Mouse (Mus musculus) heart, embryonic 11.5 days (tissue): ENCODE measurements around the gene Hspb9. TPM values are rescaled to one million over a fixed set of nuclear protein-coding genes. Genes with fewer than 3 reads are reported as not detected.

Experiments used
- ATAC-seq: fragments of 200-750 bp; cut with Nextera tagmentation; replicated peaks from 2 replicates; pipeline ENCODE4 v1.8.0; 2017; ENCODE audit warnings: moderate library complexity; ENCODE audit not compliant: insufficient number of reproducible peaks, low FRiP score, low TSS enrichment
- H3K27ac ChIP-seq: fragments of 300-500 bp; sonication (generic); 2 replicates; pipeline ENCODE4 v1.5.1; 2014; ENCODE audit warnings: mild to moderate bottlenecking, low read depth, low read length
- H3K27me3 ChIP-seq: fragments of 300-500 bp; sonication (generic); 2 replicates; pipeline ENCODE4 v1.6.1; 2014; ENCODE audit warnings: mild to moderate bottlenecking, low read length, mixed read lengths; ENCODE audit not compliant: control insufficient read depth, insufficient read depth
- H3K36me3 ChIP-seq: fragments of 300-500 bp; sonication (generic); 2 replicates; pipeline ENCODE4 v1.6.1; 2014; ENCODE audit warnings: mild to moderate bottlenecking, low read length, moderate library complexity, mixed read lengths; ENCODE audit not compliant: control insufficient read depth, insufficient read depth
- H3K4me1 ChIP-seq: fragments of 300-500 bp; sonication (generic); 2 replicates; pipeline ENCODE4 v1.6.1; 2014; ENCODE audit warnings: low read length; ENCODE audit not compliant: control insufficient read depth, insufficient read depth
- H3K4me2 ChIP-seq: fragments of 300-500 bp; sonication (generic); 2 replicates; pipeline ENCODE4 v1.6.1; 2014; ENCODE audit warnings: mild to moderate bottlenecking, moderate library complexity
- H3K4me3 ChIP-seq: fragments of 300-500 bp; sonication (generic); 2 replicates; pipeline ENCODE4 v1.5.1; 2014; ENCODE audit warnings: low read depth, low read length
- H3K9ac ChIP-seq: fragments of 300-500 bp; sonication (generic); 2 replicates; pipeline ENCODE4 v1.6.1; 2014; ENCODE audit warnings: mild to moderate bottlenecking, low read depth, low read length, moderate library complexity
- H3K9me3 ChIP-seq: fragments of 300-500 bp; sonication (generic); replicated peaks from 2 replicates; pipeline ENCODE4 v1.6.1; 2016; ENCODE audit warnings: low read length; ENCODE audit not compliant: control insufficient read depth
- WGBS: fragments of 180-500 bp; shearing (Covaris S2); extraction: QIAGEN DNeasy Blood & Tissue Kit; methylation state at CpG from one replicate; pipeline ENCODE4 v1.1.7; 2014; ENCODE audit not compliant: insufficient replicate concordance; 5-methylcytosine and 5-hydroxymethylcytosine counted together
- polyA plus RNA-seq: library from polyadenylated mRNA; unstranded; fragments of >200 nt; fragmentation: Nextera tagmentation; extraction: Ambion mirVana; gene quantifications from 2 replicates; pipeline ENCODE4 v1.2.1, GENCODE M21; 2014

Hspb9 gene
- polyA plus RNA-seq, 1 experiment from 2014 or later: not detected

DNA sequence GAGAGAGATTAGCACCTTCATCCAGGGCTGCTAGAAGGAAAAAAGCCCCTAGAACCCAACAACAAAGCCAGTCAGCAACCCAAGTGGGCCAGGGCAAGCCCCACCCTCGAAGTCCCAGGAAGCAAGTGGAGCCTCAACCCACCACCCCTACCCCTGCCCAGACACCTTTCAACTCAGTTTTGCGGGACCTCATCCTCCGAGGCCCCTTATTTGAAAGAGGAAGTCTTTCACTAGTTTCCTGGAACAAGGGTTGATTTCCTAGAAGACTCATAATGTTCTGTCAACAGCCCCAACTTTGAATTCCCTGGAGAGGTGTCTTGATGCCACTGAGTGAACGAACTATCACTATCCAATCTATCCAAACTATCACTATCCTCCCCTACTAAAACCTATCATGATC is 16.3 kb downstream of the Hspb9 start:
- Histone ChIP-seq H3K27me3 (no peaks in the 10 kb centered on the region), H3K36me3 (peaks cover 2% of the 10 kb centered on the region; the same call in 1 of the 2 replicates), H3K4me1 (peaks cover 7% of the 10 kb centered on the region), H3K27ac (no peak overlapping the region), H3K9me3 (no peaks in the 10 kb centered on the region), H3K4me3 (no peak overlapping the region), H3K9ac (no peak overlapping the region), H3K4me2 (no peak overlapping the region)
- ATAC-seq: no peak
- WGBS: 76% methylated on average over 4 of the region's 4 CpGs

DNA sequence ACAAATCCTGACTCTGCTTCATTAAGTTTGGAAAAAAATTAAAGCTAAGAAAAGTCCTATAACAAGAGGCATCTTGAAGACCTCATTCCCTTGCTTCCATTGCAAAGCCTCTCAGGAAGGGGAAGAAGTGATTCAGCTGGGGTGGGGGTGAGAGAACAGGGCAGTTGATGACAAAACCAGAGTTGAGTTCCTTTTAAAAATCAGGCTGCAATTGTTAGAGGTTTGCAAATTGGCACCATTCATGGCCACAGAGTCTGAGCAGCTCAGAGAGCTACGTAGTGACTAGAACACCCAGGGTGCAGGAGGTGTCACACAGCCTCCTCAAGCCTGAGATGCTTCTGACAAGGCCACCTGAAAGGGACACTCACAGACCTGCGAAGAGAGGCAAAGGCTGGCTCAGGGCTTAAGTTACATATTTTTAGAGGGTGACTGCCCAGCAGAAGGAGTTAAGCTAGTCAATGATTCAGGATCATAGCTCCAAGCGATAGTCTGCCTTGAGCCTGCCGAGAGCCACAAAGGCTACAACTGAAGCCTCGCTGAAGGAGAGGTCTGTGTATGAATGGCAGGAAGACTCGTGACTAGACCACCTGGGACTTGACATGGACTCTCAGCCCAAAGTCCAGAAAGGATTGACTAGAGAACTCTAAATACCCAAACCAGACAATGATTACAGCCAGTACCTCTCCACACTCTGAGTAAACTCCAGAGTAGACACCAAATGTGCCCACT is 17.0 kb downstream of the Hspb9 start:
- Histone ChIP-seq H3K9ac (no peak overlapping the region), H3K27me3 (no peaks in the 10 kb centered on the region), H3K4me1 (peaks cover 1% of the 10 kb centered on the region; the same call in 1 of the 2 replicates), H3K36me3 (peaks cover 2% of the 10 kb centered on the region; the same call in 1 of the 2 replicates), H3K4me2 (no peak overlapping the region), H3K27ac (no peak overlapping the region), H3K4me3 (no peak overlapping the region), H3K9me3 (no peaks in the 10 kb centered on the region)
- ATAC-seq: no peak
- 89% methylated on average over 6 of the region's 6 CpGs for WGBS

DNA sequence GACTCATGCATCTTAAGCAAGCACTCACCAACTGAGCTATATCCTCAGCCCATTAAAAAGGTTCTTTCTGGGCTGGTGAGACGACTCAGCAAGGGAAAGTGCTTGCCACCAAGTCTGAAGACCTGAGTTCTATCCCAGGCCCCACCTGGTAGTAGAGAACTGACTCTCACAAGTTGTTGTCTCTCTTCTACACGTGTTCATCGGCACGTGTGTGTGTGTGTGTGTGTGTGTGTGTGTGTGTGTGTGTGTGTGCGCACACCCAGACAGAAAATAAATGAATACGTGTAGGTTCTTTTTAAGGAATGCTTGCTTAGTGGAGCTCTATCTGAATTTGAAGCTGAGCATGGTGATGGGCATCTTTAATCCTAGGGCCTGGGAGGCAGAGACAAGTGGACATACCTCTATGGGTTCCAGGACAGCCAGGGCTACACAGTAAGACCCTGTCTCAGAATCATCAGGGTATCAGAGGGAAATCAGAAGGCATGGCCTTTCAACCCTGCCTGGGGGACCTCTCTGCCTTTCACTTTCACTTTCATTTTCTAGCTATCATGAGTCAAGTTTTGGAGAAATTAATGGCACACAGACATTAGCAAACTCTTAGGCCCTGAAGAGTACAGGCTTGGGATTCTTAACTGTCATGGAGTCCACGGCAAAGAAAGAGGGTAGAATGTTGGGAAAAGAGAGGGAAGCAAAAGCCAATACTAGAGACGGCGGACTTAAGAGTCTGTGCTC is 21.6 kb downstream of the Hspb9 start:
- H3K27me3 ChIP-seq: no peaks in the 10 kb centered on the region
- no peaks in the 10 kb centered on the region for H3K9me3 ChIP-seq
- 88% methylated on average over 9 of the region's 9 CpGs for WGBS
- H3K27ac ChIP-seq: no peak overlapping the region
- no peaks in the 10 kb centered on the region for H3K36me3 ChIP-seq
- peak overlapping the region; percentile 28; the same call in 1 of the 2 replicates for H3K9ac ChIP-seq
- peak overlapping the region; percentile 99; the same call in 1 of the 2 replicates for H3K4me3 ChIP-seq
- ATAC-seq: no peak
- H3K4me2 ChIP-seq: peak overlapping the region; percentile 92
- H3K4me1 ChIP-seq: peaks cover 19% of the 10 kb centered on the region

DNA sequence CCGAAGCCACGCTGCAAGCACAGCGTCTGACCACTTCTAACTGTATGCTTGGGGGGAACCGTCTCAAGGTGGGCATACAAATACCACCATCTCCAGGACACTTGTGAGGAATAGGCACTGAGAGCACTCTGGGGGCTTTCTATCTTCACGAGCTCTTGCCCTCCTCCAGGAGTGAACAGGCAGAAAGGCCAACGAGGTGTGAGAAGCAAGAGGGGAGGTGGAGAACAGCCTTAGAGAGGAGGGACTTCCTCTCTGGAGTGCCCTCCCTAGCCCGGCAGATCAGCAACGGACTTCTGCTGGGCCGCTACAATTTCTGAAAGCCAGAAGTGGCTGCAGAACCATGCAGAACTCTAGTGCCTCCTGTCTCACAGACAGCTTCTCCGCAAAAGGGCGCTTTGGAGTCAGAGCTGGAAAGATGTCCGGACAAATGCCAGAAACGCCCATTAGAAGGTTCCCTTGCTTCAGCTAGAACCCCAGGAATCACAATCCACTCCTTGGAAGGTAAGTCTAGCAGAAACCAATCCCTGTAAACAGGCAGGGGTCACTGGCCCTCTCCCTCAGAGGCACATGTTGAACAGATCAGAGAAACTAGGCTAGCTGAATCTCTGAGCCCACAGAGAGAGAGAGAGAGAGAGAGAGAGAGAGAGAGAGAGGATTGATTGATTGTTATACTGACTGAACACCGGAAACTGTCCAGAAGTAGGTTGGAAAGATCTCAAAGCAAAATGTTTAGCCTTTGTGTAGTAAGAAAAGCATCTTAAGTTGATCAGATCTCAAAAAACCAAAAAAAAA is 22.5 kb downstream of the Hspb9 start:
- Histone ChIP-seq H3K36me3 (no peaks in the 10 kb centered on the region), H3K27me3 (peaks cover 2% of the 10 kb centered on the region; the same call in 1 of the 2 replicates), H3K9ac (peak overlapping the region; percentile 98), H3K4me1 (peaks cover 19% of the 10 kb centered on the region), H3K9me3 (no peaks in the 10 kb centered on the region), H3K27ac (0 out of 2 replicates have a peak overlapping the region, but pooled peaks have one; percentile 65), H3K4me2 (peak overlapping the region; percentile 92), H3K4me3 (peak overlapping the region; percentile 99)
- no peak for ATAC-seq
- 59% methylated on average over 14 of the region's 14 CpGs for WGBS

DNA sequence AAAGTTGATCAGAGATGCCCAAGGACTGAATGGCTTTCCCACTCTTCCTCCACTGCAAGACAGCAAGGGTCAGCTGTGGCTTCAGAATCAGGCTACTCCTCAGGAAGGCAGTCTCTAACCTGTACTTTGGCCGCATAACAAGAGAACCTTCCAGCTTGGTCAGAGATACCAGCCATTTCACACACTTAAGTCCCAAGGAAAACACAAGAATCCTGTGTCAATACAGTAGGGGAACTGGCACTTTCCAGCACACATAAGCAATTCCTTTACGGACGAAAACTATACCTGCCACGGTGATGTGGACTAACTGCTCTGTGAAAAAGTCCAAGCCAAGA is 23.1 kb downstream of the Hspb9 start:
- no peaks in the 10 kb centered on the region for H3K36me3 ChIP-seq
- peak overlapping the region; percentile 98 for H3K9ac ChIP-seq
- peak overlapping the region; percentile 92 for H3K4me2 ChIP-seq
- H3K4me3 ChIP-seq: peak overlapping the region; percentile 99
- peak overlapping the region; percentile 65; the same call in 1 of the 2 replicates for H3K27ac ChIP-seq
- peaks cover 4% of the 10 kb centered on the region; the same call in 1 of the 2 replicates for H3K27me3 ChIP-seq
- peaks cover 19% of the 10 kb centered on the region for H3K4me1 ChIP-seq
- WGBS: 62% methylated on average over 4 of the region's 4 CpGs
- no peaks in the 10 kb centered on the region for H3K9me3 ChIP-seq
- ATAC-seq: no peak

DNA sequence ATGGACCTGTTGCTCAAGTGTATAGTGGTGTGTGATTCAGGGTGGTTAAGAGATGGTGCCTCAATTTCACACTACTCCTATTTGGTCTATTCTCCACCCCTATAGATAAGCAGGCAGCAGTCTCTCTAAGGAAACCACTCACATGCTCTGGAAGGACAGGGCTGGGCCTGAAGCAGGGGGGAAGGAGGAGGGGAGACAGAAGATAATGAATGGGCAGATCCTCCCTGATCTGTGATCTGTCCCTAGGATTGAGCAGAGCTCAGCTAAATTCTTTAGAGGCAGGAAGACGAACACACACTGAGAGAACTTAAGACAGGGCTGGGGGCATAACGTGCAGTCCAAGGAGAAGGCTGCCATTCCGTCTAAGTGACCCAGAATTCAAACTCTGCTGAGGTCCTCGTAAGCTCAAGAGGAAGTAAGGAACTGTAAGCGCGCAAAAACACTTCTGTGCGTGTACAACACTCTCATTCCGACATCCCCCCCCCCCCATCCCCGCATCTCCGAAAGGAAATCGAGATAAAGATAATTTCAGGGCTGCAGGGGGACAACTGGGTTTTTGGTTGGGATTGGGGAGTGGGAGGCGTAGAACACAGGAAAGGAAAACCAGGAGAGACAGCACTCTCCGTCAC is 23.6 kb downstream of the Hspb9 start:
- ATAC-seq: no peak
- peak overlapping the region; percentile 65 for H3K27ac ChIP-seq
- peak overlapping the region; percentile 92 for H3K4me2 ChIP-seq
- peak overlapping the region; percentile 99 for H3K4me3 ChIP-seq
- WGBS: 2% methylated on average over 13 of the region's 13 CpGs
- H3K36me3 ChIP-seq: no peaks in the 10 kb centered on the region
- H3K9me3 ChIP-seq: no peaks in the 10 kb centered on the region
- H3K27me3 ChIP-seq: peaks cover 4% of the 10 kb centered on the region; the same call in 1 of the 2 replicates
- peak overlapping the region; percentile 98 for H3K9ac ChIP-seq
- peaks cover 19% of the 10 kb centered on the region for H3K4me1 ChIP-seq

DNA sequence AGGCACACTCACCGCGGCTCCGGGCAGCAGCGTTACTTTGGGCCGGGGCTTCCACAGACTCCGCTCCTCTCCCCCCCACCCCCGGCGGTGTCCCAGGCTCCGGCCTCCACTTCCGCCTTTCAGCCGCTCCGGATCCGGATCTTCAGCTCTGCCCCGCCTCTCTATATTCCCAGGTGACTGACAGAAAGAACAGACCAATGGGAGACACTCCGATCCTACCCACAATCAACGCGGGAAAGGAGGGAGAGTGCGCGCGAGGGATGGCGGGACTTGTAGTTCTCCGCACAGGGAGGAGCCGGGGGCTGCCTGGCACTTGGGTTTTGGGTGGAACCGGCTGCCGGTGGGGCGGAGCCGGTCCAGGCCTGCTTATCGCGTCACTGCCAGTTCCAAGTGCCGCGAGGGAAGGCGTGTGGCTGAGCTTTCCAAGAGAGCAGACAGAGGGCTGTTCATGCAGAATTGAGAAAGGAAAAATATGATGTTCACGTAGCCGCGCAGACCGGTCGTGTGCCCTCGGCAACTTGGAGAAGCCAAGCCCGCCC is 24.5 kb downstream of the Hspb9 start, which contains the start of gene Rab5c:
TSS of gene Rab5c (minus strand) at position 150 of the 539 bp plus-strand sequence.
- Histone ChIP-seq H3K4me2 (peak within 1 kb of the TSS; percentile 92), H3K9ac (peak within 1 kb of the TSS; percentile 98), H3K36me3 (no peaks in the 10 kb centered on the region), H3K9me3 (no peaks in the 10 kb centered on the region), H3K4me1 (peaks cover 19% of the 10 kb centered on the region), H3K27me3 (peaks cover 6% of the 10 kb centered on the region; the same call in 1 of the 2 replicates), H3K27ac (peak within 1 kb of the TSS; percentile 80), H3K4me3 (peak within 1 kb of the TSS; percentile 99)
- ATAC-seq: peak; percentile 99
- under 1% methylated on average over 39 of the region's 39 CpGs for WGBS
